Mouse (Mus musculus) neural tube, embryonic 15.5 days (tissue): ENCODE measurements at regions not wholly inside any gene's neighbourhood (a gene's known extent, or its start where the extent isn't known, plus 50 kb on each side); places are given as distances from the start of the nearest gene placed in this dataset.

Source experiments
- ATAC-seq: fragments of 200-750 bp; cut with Nextera tagmentation; 2 replicates; pipeline ENCODE4 v1.8.0; 2017; ENCODE audit warnings: mild to moderate bottlenecking, moderate TSS enrichment, moderate library complexity; ENCODE audit not compliant: low FRiP score
- H3K27ac ChIP-seq: fragments of 300-500 bp; sonication (generic); replicated peaks from 2 replicates; pipeline ENCODE4 v1.5.1; 2015; ENCODE audit warnings: mild to moderate bottlenecking, inconsistent platforms
- H3K27me3 ChIP-seq: fragments of 300-500 bp; sonication (generic); replicated peaks from 2 replicates; pipeline ENCODE4 v1.6.1; 2015; ENCODE audit warnings: inconsistent platforms
- H3K36me3 ChIP-seq: fragments of 300-500 bp; sonication (generic); 2 replicates; pipeline ENCODE4 v1.6.1; 2015; ENCODE audit warnings: inconsistent platforms
- H3K4me1 ChIP-seq: fragments of 300-500 bp; sonication (generic); 2 replicates; pipeline ENCODE4 v1.6.1; 2015; ENCODE audit warnings: inconsistent platforms
- H3K4me2 ChIP-seq: fragments of 300-500 bp; sonication (generic); 2 replicates; pipeline ENCODE4 v1.6.1; 2015; ENCODE audit warnings: inconsistent platforms, mild to moderate bottlenecking, moderate library complexity
- H3K4me3 ChIP-seq: fragments of 300-500 bp; sonication (generic); replicated peaks from 2 replicates; pipeline ENCODE4 v1.5.1; 2015; ENCODE audit warnings: mild to moderate bottlenecking, inconsistent platforms
- H3K9ac ChIP-seq: fragments of 300-500 bp; sonication (generic); replicated peaks from 2 replicates; pipeline ENCODE4 v1.6.1; 2015; ENCODE audit warnings: mild to moderate bottlenecking, inconsistent platforms
- H3K9me3 ChIP-seq: fragments of 300-500 bp; sonication (generic); replicated peaks from 2 replicates; pipeline ENCODE4 v1.6.1; 2016; ENCODE audit warnings: inconsistent platforms
- WGBS: fragments of 180-500 bp; shearing (Covaris S2); methylation state at CpG from one replicate; pipeline ENCODE4 v1.1.7; 2015; ENCODE audit warnings: mixed read lengths; 5-methylcytosine and 5-hydroxymethylcytosine counted together

GRCm38 (mm10) chr1:81581208-81581607 lies 504.5 kb downstream of the Nyap2 start:
- Histone ChIP-seq H3K36me3 (no peaks in the 10 kb centered on the region), H3K9me3 (no peaks in the 10 kb centered on the region), H3K9ac (no peak overlapping the region), H3K27ac (no peak overlapping the region), H3K27me3 (no peaks in the 10 kb centered on the region), H3K4me1 (peaks cover 7% of the 10 kb centered on the region), H3K4me2 (no peak overlapping the region), H3K4me3 (no peak overlapping the region)
- no peak for ATAC-seq
- 73% methylated on average over 4 of the region's 4 CpGs for WGBS

GRCm38 (mm10) chr1:81587780-81588307 lies 511.1 kb downstream of the Nyap2 start:
- Histone ChIP-seq H3K27ac (no peak overlapping the region), H3K4me3 (no peak overlapping the region), H3K4me2 (no peak overlapping the region), H3K36me3 (no peaks in the 10 kb centered on the region), H3K9me3 (no peaks in the 10 kb centered on the region), H3K9ac (no peak overlapping the region), H3K4me1 (no peaks in the 10 kb centered on the region), H3K27me3 (no peaks in the 10 kb centered on the region)
- ATAC-seq: no peak
- WGBS: 42% methylated on average over 11 of the region's 11 CpGs

DNA sequence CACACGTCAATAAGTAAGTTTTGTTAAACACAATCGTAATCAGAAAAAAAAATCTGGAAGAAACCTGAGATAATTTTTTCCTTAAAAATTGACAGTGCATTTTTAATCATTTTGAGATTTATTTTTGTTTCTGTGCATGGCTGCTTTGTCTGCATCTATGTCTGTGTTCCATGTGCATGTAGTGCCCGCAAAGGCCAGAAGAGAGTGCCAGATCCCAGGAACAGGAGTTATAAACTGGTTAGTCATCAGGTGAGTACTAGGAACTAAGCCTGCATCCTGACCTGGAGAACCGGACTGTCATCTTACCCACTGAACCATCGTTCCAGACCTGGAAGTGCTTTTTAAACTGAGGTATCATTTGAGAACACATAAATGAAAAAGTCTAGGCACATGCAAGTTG lies 514.9 kb downstream of the Nyap2 start:
- Histone ChIP-seq H3K36me3 (no peaks in the 10 kb centered on the region), H3K9ac (no peak overlapping the region), H3K27ac (no peak overlapping the region), H3K27me3 (no peaks in the 10 kb centered on the region), H3K4me1 (peaks cover 20% of the 10 kb centered on the region), H3K4me2 (no peak overlapping the region), H3K9me3 (no peaks in the 10 kb centered on the region), H3K4me3 (no peak overlapping the region)
- 91% methylated on average over 5 of the region's 5 CpGs for WGBS
- no peak for ATAC-seq

DNA sequence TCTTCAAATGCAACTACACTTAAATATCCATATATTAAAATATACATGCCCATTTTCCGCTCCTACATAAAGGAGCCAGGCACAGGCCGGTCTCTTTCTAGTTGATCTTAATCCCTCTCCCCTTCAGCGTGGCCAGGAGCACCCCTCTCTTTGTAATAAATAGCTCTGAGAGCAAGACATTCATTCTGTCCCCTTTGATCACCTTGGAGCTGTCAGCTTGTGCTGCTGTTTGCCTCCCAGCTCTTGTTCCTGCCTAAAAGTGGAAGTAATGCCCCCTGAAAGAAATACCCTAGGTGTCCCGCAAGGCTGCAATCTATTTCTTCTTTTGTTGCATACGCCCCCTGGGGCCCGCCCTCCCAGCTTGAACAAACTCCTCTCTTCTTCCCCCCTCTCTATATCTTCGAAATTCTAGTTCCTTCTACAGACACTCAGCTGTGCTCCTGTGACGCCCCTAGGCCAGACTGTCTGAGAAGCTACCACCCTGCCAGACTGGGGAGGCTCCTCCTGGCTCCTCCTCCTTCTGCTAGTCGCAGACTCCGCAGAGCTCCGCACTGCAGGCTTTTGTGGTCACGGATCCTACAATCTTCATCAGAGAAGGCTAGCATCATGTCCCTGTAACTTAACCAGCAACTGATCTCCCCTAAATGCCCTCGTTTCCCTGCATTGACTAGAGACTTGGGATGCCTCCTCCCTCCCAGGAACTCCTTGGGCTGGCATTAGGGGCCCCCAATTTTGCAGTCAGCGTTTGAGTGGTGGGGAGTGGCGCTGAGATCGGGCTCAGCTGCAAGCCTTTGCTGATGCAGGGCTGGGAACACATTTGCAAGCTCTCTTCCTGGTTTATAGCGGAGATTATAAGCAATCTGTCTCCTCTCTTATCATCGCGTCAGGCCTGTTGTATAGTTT lies 516.8 kb downstream of the Nyap2 start:
- Histone ChIP-seq H3K9me3 (no peaks in the 10 kb centered on the region), H3K27me3 (no peaks in the 10 kb centered on the region), H3K27ac (peak overlapping the region; percentile 94), H3K36me3 (no peaks in the 10 kb centered on the region), H3K9ac (peak overlapping the region; percentile 56), H3K4me1 (peaks cover 20% of the 10 kb centered on the region), H3K4me3 (peak overlapping the region; percentile 45), H3K4me2 (peak overlapping the region; percentile 66)
- ATAC-seq: peak; percentile 98
- 2% methylated on average over 18 of the region's 19 CpGs for WGBS

GRCm38 (mm10) chr1:81594183-81594515 lies 517.4 kb downstream of the Nyap2 start:
- Histone ChIP-seq H3K27ac (peak overlapping the region; percentile 94), H3K9ac (peak overlapping the region; percentile 56), H3K27me3 (no peaks in the 10 kb centered on the region), H3K36me3 (no peaks in the 10 kb centered on the region), H3K9me3 (no peaks in the 10 kb centered on the region), H3K4me1 (peaks cover 20% of the 10 kb centered on the region), H3K4me3 (peak overlapping the region; percentile 45), H3K4me2 (peak overlapping the region; percentile 66)
- WGBS: under 1% methylated on average over 5 of the region's 5 CpGs
- ATAC-seq: peak; percentile 73

- 6% methylated on average over 3 of the region's 3 CpGs for WGBS
- H3K27ac ChIP-seq: peak overlapping the region; percentile 94
- H3K4me3 ChIP-seq: no peak overlapping the region
- ATAC-seq: no peak
- no peak overlapping the region for H3K9ac ChIP-seq
- no peaks in the 10 kb centered on the region for H3K36me3 ChIP-seq
- no peaks in the 10 kb centered on the region for H3K27me3 ChIP-seq
- peaks cover 20% of the 10 kb centered on the region for H3K4me1 ChIP-seq
- no peaks in the 10 kb centered on the region for H3K9me3 ChIP-seq
- peak overlapping the region; percentile 66 for H3K4me2 ChIP-seq
Observed at GRCm38 (mm10) chr1:81594606-81595005, 517.9 kb downstream of the Nyap2 start.

DNA sequence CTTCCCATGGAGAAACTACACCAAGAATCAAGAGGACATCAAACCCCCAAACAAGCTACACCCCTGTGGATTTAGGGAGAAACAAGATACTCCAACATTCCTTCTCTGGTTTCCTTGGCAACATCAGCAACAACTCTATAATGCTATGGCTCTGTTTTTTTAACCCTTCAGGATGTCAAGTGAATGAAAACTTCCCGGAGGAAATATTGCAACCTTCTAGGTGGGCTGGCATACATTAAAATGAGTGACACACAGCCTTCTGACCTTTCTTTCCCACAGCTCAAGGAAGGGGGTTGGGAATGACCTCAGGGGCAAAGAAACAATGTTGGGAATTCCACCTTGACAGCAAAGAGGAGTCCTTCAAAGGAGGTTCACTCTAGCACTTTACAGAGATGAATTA lies 532.0 kb downstream of the Nyap2 start:
- Histone ChIP-seq H3K9ac (no peak overlapping the region), H3K27me3 (no peaks in the 10 kb centered on the region), H3K27ac (no peak overlapping the region), H3K4me3 (no peak overlapping the region), H3K4me1 (no peaks in the 10 kb centered on the region), H3K4me2 (no peak overlapping the region), H3K36me3 (no peaks in the 10 kb centered on the region), H3K9me3 (no peaks in the 10 kb centered on the region)
- WGBS: 7% methylated on average over 1 of the region's 1 CpGs
- ATAC-seq: no peak

DNA sequence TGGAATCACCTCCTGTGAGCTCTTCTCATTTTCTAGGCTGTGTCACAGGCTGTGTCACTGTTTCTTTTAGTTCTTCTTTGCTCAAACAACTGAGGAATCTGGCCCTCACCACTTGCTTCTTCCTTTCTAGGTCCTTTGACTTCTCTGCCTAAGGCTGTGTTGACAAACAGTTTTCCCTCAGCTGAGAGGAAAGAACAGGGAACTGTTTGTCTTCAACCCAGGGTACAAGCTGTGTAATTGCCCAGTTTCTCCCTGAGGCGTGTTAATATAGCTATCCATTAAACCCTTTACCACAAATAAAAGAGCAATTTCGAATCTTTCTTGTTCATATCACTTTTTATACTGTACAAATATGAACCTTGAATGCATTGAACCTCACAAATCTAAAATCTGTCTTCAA lies 542.1 kb downstream of the Nyap2 start:
- Histone ChIP-seq H3K27me3 (no peaks in the 10 kb centered on the region), H3K9ac (no peak overlapping the region), H3K4me2 (no peak overlapping the region), H3K36me3 (no peaks in the 10 kb centered on the region), H3K4me1 (no peaks in the 10 kb centered on the region), H3K27ac (no peak overlapping the region), H3K4me3 (no peak overlapping the region), H3K9me3 (no peaks in the 10 kb centered on the region)
- 79% methylated on average over 2 of the region's 2 CpGs for WGBS
- no peak for ATAC-seq

GRCm38 (mm10) chr1:81624141-81624540 lies 547.4 kb downstream of the Nyap2 start:
- WGBS: 88% methylated on average over 4 of the region's 4 CpGs

GRCm38 (mm10) chr1:81632704-81633103 lies 556.0 kb downstream of the Nyap2 start:
- H3K9me3 ChIP-seq: no peaks in the 10 kb centered on the region
- 80% methylated on average over 1 of the region's 1 CpGs for WGBS
- ATAC-seq: no peak

More at GRCm38 (mm10) chr1:81624141-81624540, 547.4 kb downstream of the Nyap2 start:
- Histone ChIP-seq H3K9ac (no peak overlapping the region), H3K27ac (no peak overlapping the region), H3K4me2 (no peak overlapping the region), H3K4me3 (no peak overlapping the region), H3K27me3 (no peaks in the 10 kb centered on the region), H3K36me3 (no peaks in the 10 kb centered on the region), H3K9me3 (no peaks in the 10 kb centered on the region), H3K4me1 (no peaks in the 10 kb centered on the region)
- no peak for ATAC-seq

GRCm38 (mm10) chr1:81637357-81637756 lies 560.6 kb downstream of the Nyap2 start:
- Histone ChIP-seq H3K4me2 (no peak overlapping the region), H3K27me3 (no peaks in the 10 kb centered on the region), H3K4me3 (no peak overlapping the region), H3K9me3 (no peaks in the 10 kb centered on the region), H3K36me3 (no peaks in the 10 kb centered on the region), H3K27ac (no peak overlapping the region), H3K9ac (no peak overlapping the region), H3K4me1 (no peaks in the 10 kb centered on the region)
- no peak for ATAC-seq
- 91% methylated on average over 5 of the region's 5 CpGs for WGBS

More at GRCm38 (mm10) chr1:81632704-81633103, 556.0 kb downstream of the Nyap2 start:
- no peak overlapping the region for H3K27ac ChIP-seq
- no peaks in the 10 kb centered on the region for H3K36me3 ChIP-seq
- H3K4me1 ChIP-seq: no peaks in the 10 kb centered on the region
- no peak overlapping the region for H3K9ac ChIP-seq
- H3K4me2 ChIP-seq: no peak overlapping the region
- no peak overlapping the region for H3K4me3 ChIP-seq
- no peaks in the 10 kb centered on the region for H3K27me3 ChIP-seq

DNA sequence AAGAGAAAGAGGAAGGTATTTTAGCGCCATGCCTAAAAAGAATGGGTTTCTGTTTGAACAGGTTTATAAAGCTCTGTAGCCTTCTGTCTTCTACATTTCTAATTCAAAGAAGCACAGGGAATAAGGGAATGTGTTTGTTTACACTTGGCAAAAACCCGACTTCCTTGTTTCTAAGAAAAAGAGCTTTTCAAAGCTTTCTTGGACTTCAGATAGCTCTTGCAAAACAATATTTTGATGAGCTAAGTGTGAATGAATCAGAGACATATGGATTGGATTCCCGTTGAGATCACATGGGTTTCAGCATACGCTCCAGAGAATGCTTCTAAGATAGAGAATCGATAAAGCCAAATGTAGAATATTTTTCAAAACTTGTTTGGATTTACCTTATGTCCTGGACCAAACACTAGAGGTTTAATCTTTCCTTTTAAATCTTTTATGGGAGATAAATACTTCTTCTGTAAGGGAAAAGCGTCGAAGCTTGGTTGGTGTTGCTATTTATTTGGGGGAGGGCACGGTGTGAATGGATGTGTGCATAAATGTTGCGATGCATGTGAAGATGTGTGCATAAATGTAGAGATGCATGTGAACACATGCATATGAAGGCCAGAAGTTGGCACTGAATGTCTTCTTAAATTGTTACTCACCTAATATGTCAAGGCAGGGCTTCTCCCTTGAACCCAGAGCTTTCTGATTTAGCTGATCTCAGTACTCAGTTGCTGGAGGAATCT lies 576.4 kb downstream of the Nyap2 start:
- H3K4me1 ChIP-seq: no peaks in the 10 kb centered on the region
- WGBS: 93% methylated on average over 9 of the region's 9 CpGs
- H3K9ac ChIP-seq: no peak overlapping the region
- H3K27me3 ChIP-seq: no peaks in the 10 kb centered on the region
- H3K4me3 ChIP-seq: no peak overlapping the region
- ATAC-seq: no peak
- no peak overlapping the region for H3K27ac ChIP-seq
- H3K4me2 ChIP-seq: no peak overlapping the region
- no peaks in the 10 kb centered on the region for H3K36me3 ChIP-seq
- no peaks in the 10 kb centered on the region for H3K9me3 ChIP-seq
